Mouse (Mus musculus): ENCODE measurements around the gene Atp4b. TPM values are rescaled to one million over a fixed set of nuclear protein-coding genes. Genes with fewer than 3 reads are reported as not detected.
A peak's percentile ranks its signal among the peaks of the same experiment; 100 is the strongest.

Atp4b gene
- polyA plus RNA-seq, 1 experiment, result not detected

DNA sequence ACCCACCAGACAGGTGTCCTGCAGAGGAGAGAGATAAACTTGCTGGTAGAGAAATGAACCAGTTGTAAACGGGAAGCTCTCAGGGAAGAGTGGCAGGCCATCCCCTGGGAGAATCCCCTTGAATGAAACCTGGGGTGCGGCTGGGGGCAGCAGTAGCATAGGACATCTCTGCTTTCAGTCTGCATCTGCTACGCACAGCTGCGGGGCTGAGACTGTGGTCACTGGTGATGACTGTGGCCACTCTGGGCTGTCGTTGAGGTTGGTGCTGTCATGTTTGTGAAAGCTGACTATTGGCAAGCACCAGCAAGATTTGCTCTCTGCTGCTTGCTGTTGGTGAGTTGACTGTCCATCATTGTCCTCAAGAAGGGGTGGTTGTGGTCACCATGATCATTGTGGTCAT lies 45.0 kb downstream of the Atp4b start:
- peaks cover 100% of the 10 kb centered on the region for H3K79me2 ChIP-seq (ENCODE audit: control insufficient read depth, insufficient read depth)
- H3K79me3 ChIP-seq (ENCODE audit: low read depth), result peaks cover 83% of the 10 kb centered on the region
- H3K4me3 ChIP-seq (ENCODE audit: insufficient read depth, poor library complexity, severe bottlenecking), result no peak overlapping the region
- H3K36me3 ChIP-seq (ENCODE audit: control insufficient read depth, insufficient read depth), result peaks cover 96% of the 10 kb centered on the region
- TF ChIP-seq MYOD1 (IDR thresholded peaks at IDR 0.05; ENCODE audit: control insufficient read depth, insufficient read length, low read depth) (peak; percentile 46), FOSL1 (IDR thresholded peaks at IDR 0.05; ENCODE audit: insufficient read depth, low read length, poor library complexity, severe bottlenecking) (no peak)
- H3ac ChIP-seq (ENCODE audit: control insufficient read depth, insufficient read length, low read depth), result no peak overlapping the region
- H3K27me3 ChIP-seq (ENCODE audit: control insufficient read depth, insufficient read depth, insufficient read length), result no peaks in the 10 kb centered on the region

GRCm38 (mm10) chr8:13350052-13350451 lies 46.6 kb downstream of the Atp4b start:
- Histone ChIP-seq H3K79me2 (ENCODE audit: control insufficient read depth, insufficient read depth) (peaks cover 100% of the 10 kb centered on the region), H3K36me3 (ENCODE audit: control insufficient read depth, insufficient read depth) (peaks cover 96% of the 10 kb centered on the region), H3ac (ENCODE audit: control insufficient read depth, insufficient read length, low read depth) (no peak overlapping the region), H3K27me3 (ENCODE audit: control insufficient read depth, insufficient read depth, insufficient read length) (no peaks in the 10 kb centered on the region), H3K4me3 (ENCODE audit: insufficient read depth, poor library complexity, severe bottlenecking) (no peak overlapping the region), H3K79me3 (ENCODE audit: low read depth) (peaks cover 85% of the 10 kb centered on the region)
- TF ChIP-seq MAX (IDR thresholded peaks at IDR 0.05) (no peak), MYOG (IDR thresholded peaks at IDR 0.05; ENCODE audit: control insufficient read depth, extremely low read depth, insufficient read length) (no peak), CEBPB (IDR thresholded peaks at IDR 0.05; ENCODE audit: low read depth) (no peak), CTCF (IDR thresholded peaks at IDR 0.05; ENCODE audit: control insufficient read depth, insufficient read depth, insufficient read length) (no peak), FOSL1 (IDR thresholded peaks at IDR 0.05; ENCODE audit: insufficient read depth, low read length, poor library complexity, severe bottlenecking) (no peak), MYOD1 (IDR thresholded peaks at IDR 0.05; ENCODE audit: control insufficient read depth, insufficient read length, low read depth) (no peak), USF1 (IDR thresholded peaks at IDR 0.05; ENCODE audit: low read depth) (no peak)

DNA sequence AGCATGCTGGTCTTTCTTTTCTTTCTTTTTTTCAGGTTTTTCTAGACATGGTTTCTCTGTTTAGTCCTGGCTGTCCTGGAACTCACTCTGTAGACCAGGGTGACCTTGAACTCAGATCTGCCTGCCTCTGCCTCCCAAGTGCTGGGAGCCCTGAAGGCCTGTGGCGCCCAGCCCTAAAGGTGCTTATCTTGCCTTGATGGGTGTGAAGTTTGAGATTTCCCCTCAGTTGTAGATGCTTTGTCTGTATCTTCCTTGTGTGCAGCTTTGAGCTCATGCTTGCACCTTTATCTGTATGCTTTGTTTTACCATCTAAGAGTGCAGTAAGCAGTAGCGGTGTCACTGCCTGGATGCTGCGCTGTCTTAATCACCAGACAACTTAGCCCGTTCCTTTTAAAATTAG lies 53.5 kb downstream of the Atp4b start:
- no peak for TF ChIP-seq CEBPB (IDR thresholded peaks at IDR 0.05; ENCODE audit: low read depth)
- no peak for TF ChIP-seq MYOG (IDR thresholded peaks at IDR 0.05; ENCODE audit: control insufficient read depth, extremely low read depth, insufficient read length)
- no peak for TF ChIP-seq MAX (IDR thresholded peaks at IDR 0.05)
- no peak for TF ChIP-seq FOSL1 (IDR thresholded peaks at IDR 0.05; ENCODE audit: insufficient read depth, low read length, poor library complexity, severe bottlenecking)
- no peak for TF ChIP-seq USF1 (IDR thresholded peaks at IDR 0.05; ENCODE audit: low read depth)
- TF ChIP-seq CTCF (IDR thresholded peaks at IDR 0.05; ENCODE audit: control insufficient read depth, insufficient read depth, insufficient read length), result no peak
- peaks cover 85% of the 10 kb centered on the region for H3K36me3 ChIP-seq (ENCODE audit: control insufficient read depth, insufficient read depth)
- no peak overlapping the region for H3ac ChIP-seq (ENCODE audit: control insufficient read depth, insufficient read length, low read depth)
- peaks cover 95% of the 10 kb centered on the region for H3K79me2 ChIP-seq (ENCODE audit: control insufficient read depth, insufficient read depth)
- no peaks in the 10 kb centered on the region for H3K27me3 ChIP-seq (ENCODE audit: control insufficient read depth, insufficient read depth, insufficient read length)
- peaks cover 91% of the 10 kb centered on the region for H3K79me3 ChIP-seq (ENCODE audit: low read depth)
- no peak overlapping the region for H3K4me3 ChIP-seq (ENCODE audit: insufficient read depth, poor library complexity, severe bottlenecking)

DNA sequence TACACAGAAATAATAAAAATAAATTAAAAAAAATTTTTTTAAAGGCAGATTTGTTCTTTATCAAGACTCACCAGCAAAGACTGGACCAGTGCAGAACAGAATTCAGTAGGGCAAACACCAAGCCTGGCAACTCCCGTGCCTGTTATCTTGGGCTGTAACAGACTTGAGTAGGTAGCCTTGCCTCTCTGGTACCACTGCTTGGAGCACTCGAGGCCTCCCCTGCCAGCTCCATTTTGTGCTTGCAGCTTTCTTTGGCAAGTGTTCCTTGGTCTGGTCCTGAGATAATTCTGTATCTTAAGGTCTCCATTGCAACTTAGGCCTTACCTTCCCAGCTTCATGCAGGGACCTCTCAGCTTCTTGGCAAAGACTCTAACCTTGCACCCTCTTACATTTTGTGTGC lies 54.3 kb downstream of the Atp4b start:
- Histone ChIP-seq H3ac (ENCODE audit: control insufficient read depth, insufficient read length, low read depth) (no peak overlapping the region), H3K27me3 (ENCODE audit: control insufficient read depth, insufficient read depth, insufficient read length) (no peaks in the 10 kb centered on the region), H3K79me2 (ENCODE audit: control insufficient read depth, insufficient read depth) (peaks cover 87% of the 10 kb centered on the region), H3K4me3 (ENCODE audit: insufficient read depth, poor library complexity, severe bottlenecking) (no peak overlapping the region), H3K79me3 (ENCODE audit: low read depth) (peaks cover 83% of the 10 kb centered on the region), H3K36me3 (ENCODE audit: control insufficient read depth, insufficient read depth) (peaks cover 77% of the 10 kb centered on the region)
- no peak for TF ChIP-seq MYOG (IDR thresholded peaks at IDR 0.05; ENCODE audit: control insufficient read depth, extremely low read depth, insufficient read length)
- no peak for TF ChIP-seq CEBPB (IDR thresholded peaks at IDR 0.05; ENCODE audit: low read depth)
- no peak for TF ChIP-seq MYOD1 (IDR thresholded peaks at IDR 0.05; ENCODE audit: control insufficient read depth, insufficient read length, low read depth)
- TF ChIP-seq USF1 (IDR thresholded peaks at IDR 0.05; ENCODE audit: low read depth), result no peak
- no peak for TF ChIP-seq CTCF (IDR thresholded peaks at IDR 0.05; ENCODE audit: control insufficient read depth, insufficient read depth, insufficient read length)
- no peak for TF ChIP-seq FOSL1 (IDR thresholded peaks at IDR 0.05; ENCODE audit: insufficient read depth, low read length, poor library complexity, severe bottlenecking)
- no peak for TF ChIP-seq MAX (IDR thresholded peaks at IDR 0.05)

DNA sequence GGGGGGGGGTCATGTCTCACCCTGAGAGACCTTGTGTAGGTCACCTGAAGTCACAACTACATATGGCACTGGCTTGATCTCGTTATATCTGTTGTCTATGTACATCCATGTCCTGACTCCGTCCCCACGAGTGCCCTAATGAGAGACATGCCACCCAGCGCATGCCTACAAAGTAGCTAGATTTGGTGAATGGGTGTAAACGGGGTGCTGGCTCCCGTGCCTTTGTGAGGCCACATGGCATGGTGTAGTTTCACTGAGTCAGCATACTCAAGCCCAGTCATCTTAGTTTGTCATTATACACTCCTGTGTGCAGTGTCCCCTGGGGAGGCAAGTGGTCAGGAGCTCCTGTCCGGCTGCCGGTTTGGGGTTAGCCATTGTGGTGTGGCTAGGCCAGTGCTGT lies 56.0 kb downstream of the Atp4b start:
- Histone ChIP-seq H3ac (ENCODE audit: control insufficient read depth, insufficient read length, low read depth) (peak overlapping the region; percentile 41), H3K79me3 (ENCODE audit: low read depth) (peaks cover 67% of the 10 kb centered on the region), H3K27me3 (ENCODE audit: control insufficient read depth, insufficient read depth, insufficient read length) (no peaks in the 10 kb centered on the region), H3K36me3 (ENCODE audit: control insufficient read depth, insufficient read depth) (peaks cover 60% of the 10 kb centered on the region), H3K4me3 (ENCODE audit: insufficient read depth, poor library complexity, severe bottlenecking) (peak overlapping the region; percentile 6), H3K79me2 (ENCODE audit: control insufficient read depth, insufficient read depth) (peaks cover 70% of the 10 kb centered on the region)
- TF ChIP-seq FOSL1 (IDR thresholded peaks at IDR 0.05; ENCODE audit: insufficient read depth, low read length, poor library complexity, severe bottlenecking), result no peak
- no peak for TF ChIP-seq MYOG (IDR thresholded peaks at IDR 0.05; ENCODE audit: control insufficient read depth, extremely low read depth, insufficient read length)
- no peak for TF ChIP-seq USF1 (IDR thresholded peaks at IDR 0.05; ENCODE audit: low read depth)
- no peak for TF ChIP-seq MYOD1 (IDR thresholded peaks at IDR 0.05; ENCODE audit: control insufficient read depth, insufficient read length, low read depth)
- no peak for TF ChIP-seq CTCF (IDR thresholded peaks at IDR 0.05; ENCODE audit: control insufficient read depth, insufficient read depth, insufficient read length)
- no peak for TF ChIP-seq CEBPB (IDR thresholded peaks at IDR 0.05; ENCODE audit: low read depth)
- TF ChIP-seq MAX (IDR thresholded peaks at IDR 0.05), result no peak

GRCm38 (mm10) chr8:13339646-13339990 lies 57.0 kb downstream of the Atp4b start:
- Histone ChIP-seq H3K79me2 (ENCODE audit: control insufficient read depth, insufficient read depth) (peaks cover 60% of the 10 kb centered on the region), H3ac (ENCODE audit: control insufficient read depth, insufficient read length, low read depth) (peak overlapping the region; percentile 80), H3K79me3 (ENCODE audit: low read depth) (peaks cover 57% of the 10 kb centered on the region), H3K4me3 (ENCODE audit: insufficient read depth, poor library complexity, severe bottlenecking) (peak overlapping the region; percentile 76), H3K36me3 (ENCODE audit: control insufficient read depth, insufficient read depth) (peaks cover 49% of the 10 kb centered on the region), H3K27me3 (ENCODE audit: control insufficient read depth, insufficient read depth, insufficient read length) (no peaks in the 10 kb centered on the region)
- no peak for TF ChIP-seq FOSL1 (IDR thresholded peaks at IDR 0.05; ENCODE audit: insufficient read depth, low read length, poor library complexity, severe bottlenecking)
- no peak for TF ChIP-seq CTCF (IDR thresholded peaks at IDR 0.05; ENCODE audit: control insufficient read depth, insufficient read depth, insufficient read length)
- TF ChIP-seq MAX (IDR thresholded peaks at IDR 0.05), result no peak
- TF ChIP-seq MYOG (IDR thresholded peaks at IDR 0.05; ENCODE audit: control insufficient read depth, extremely low read depth, insufficient read length), result no peak
- TF ChIP-seq USF1 (IDR thresholded peaks at IDR 0.05; ENCODE audit: low read depth), result no peak
- TF ChIP-seq CEBPB (IDR thresholded peaks at IDR 0.05; ENCODE audit: low read depth), result no peak
- no peak for TF ChIP-seq MYOD1 (IDR thresholded peaks at IDR 0.05; ENCODE audit: control insufficient read depth, insufficient read length, low read depth)
